Mouse (Mus musculus) fibroblast of lung, adult 2 months (primary cell): ENCODE measurements around the gene Gorasp2.

ENCODE experiments used
- DNase-seq: peaks from one replicate; pipeline ENCODE4 v3.0.0-alpha.2; 2011; ENCODE audit warnings: low read depth

The Gorasp2 gene

DNA sequence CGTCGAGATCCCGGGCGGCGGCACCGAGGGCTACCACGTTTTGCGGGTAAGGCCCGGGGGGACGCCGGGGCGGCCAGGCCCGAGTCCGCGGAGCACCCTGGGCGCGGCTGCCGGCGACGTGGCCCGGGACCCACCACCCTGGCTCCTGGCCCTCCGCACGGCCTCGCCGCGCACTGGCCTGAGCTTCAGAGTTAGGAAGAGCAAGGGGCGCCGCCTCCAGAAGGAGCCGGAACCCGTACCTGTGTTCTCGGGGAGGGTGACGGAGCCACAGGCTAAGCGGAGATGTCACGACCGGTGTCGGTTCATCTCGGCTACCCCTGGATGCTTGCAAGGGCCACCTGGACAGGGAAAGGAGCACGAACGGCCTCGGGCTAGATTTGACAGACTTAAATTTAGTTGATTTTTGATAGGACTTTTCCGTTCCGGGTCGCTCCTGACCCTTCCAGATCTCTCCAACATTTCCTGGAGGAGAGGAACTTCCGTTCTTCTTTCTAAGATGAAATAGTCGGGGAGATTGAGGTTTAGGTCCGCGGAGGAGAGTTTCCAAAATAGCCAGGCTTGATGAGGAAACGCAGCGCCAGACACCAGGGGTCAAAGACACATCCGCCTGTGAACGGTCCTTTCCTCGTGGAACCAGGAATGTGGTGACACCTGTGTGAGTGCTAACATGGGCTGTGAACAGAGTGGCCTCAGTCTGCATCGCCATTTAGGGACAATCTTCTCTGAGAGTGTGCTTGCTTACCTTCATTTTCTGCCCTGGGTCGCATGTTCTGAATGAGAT lies 529 bp downstream of the Gorasp2 start, which contains the start of gene Gm26558:
Gm26558 (minus strand) TSS at position 394 of the 781 bp plus-strand sequence.
- no peak for DNase-seq

DNA sequence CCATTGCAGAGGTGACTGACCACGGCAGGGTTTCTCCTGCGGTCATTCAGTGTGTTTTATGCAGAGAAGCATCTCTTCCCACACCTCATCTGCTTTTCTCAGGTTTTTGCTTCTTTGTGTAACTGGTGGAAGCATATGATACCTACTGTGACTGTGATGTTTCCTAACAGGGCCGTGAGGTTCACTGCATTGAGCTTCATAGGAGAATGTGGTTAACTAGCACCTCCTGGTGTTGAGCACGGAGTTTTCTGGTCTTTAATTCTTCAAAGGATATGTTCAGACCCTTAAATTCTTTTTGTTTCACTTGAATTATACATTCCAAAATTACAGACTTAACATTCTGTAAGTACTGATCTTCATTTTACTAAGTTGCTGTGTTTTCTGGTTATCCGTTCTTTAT lies 2.4 kb downstream of the Gorasp2 start:
- DNase-seq: no peak

DNA sequence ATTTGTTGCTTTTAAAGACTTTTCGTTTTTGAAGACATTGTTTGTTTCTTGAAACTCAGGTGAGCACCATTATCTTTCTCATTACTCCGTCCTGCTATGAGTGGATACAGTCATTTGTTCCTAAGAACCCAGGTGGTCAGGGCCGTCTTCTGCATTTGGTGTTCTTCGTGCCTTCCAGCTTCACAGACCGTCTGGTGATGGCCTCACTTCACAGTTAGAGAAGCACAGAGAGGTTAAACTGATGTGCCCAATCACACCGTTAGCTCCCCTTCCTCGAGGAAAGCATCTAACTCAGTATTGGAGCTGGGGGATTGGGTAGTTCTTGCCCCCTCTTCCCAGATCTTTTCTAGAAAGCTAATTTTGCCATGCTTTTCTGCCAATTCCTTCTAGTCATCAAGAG lies 5.6 kb downstream of the Gorasp2 start:
- no peak for DNase-seq

DNA sequence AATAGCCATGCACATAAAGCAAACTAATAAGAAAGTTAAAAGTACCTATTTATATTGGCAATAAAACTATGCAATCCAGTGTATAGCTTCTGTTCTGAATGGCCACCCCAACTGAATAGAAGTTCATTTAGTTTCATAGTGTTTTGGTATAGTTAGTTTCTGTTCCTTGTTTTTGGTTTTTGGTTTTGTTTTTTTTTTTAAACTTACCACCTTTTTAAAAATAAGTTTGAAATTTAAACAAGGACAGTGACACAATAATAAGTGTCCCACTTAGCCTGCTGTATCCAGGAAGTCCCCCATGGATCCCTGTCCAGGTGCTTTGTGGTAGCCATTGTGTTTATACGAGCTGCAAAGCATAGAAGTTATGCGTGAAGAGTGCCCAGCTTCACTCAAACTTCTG lies 7.9 kb downstream of the Gorasp2 start:
- DNase-seq: no peak

DNA sequence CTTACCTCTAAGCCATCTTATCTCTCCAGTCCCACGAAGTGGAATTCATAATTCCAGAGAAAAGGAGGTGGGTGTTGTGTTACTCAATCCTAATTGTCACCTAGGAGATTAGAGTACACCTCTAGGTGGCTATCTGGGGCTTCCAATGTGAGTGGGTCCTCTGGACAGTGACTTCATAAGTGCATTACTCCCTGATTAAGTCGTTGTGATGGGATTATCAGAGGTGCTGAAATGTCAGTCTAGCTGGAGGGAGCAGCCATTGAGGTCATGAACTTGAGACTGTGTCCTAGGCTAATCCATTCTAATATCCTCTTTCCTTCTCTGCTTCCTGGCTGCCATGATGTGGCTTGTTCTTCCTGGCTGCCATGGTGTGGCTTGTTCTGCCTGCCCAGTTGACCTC lies 8.5 kb downstream of the Gorasp2 start:
- no peak for DNase-seq

DNA sequence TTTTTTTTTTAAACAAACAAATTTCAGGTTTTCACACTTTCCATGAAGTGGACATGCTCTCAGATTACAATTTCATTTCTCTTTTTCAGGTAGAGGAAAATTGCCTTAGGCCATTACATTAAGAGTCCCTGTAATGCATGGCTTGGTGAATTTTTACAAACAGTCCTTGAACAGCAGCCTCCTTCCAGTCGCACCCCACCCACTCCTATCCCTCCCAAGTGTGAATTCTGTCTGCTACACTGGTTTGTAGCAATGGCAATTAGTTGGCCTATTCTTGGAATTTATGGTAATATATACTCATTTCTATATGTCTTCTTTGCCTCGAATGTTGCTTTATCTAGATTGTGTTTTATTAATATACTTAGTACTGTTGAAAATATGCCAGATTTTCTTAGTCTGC lies 11.1 kb downstream of the Gorasp2 start:
- DNase-seq: no peak

DNA sequence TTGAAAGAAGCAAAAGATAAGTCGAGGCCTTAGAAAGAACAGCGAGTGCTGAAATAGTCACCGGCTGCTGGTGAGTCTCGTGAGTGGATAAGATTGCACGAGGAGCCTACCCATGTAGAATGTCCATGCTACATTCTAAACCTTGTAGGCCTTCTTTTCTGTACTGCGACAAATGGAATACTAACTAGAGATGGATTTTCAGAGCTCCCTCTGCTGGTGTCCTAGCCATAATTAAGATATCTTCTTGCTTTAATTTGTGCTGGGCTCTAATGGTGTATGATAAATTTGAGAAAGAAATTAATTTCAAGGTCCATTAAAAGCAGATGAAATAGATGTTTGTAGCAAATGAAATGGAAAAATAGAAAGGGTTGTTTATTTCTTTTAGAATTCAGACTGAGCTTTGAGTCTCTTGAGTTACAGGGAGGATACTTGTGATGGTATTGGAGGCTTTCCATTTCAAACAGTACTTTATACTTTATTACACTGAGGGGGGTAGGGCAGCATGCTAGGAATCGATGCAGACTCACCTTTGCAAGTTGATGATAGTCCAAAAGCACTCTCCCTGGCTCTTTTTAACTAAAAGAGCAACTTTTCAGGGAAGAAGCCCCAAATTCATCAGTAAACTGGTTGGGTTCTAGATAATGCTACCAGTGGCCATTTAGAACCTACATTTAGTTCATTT lies 12.2 kb downstream of the Gorasp2 start:
- no peak for DNase-seq

DNA sequence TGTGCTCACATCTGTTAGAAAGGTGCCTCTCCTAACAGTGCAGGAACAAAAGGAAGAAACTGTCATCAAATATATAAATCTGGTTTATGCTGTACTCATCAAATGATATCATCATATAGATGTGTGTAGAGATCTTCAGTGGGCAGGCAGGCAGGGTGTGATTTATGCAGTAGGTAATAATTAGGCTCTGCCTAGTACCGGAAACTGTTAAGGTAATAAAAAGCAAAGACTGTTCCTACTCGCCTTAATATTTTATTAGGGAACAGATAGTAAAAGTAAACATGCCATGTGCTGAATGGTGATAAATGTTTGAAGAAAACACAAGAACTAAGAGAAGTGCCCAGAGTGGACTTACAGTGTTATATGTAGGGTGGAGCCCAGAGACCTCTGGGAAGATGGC lies 20.9 kb downstream of the Gorasp2 start:
- DNase-seq: no peak

DNA sequence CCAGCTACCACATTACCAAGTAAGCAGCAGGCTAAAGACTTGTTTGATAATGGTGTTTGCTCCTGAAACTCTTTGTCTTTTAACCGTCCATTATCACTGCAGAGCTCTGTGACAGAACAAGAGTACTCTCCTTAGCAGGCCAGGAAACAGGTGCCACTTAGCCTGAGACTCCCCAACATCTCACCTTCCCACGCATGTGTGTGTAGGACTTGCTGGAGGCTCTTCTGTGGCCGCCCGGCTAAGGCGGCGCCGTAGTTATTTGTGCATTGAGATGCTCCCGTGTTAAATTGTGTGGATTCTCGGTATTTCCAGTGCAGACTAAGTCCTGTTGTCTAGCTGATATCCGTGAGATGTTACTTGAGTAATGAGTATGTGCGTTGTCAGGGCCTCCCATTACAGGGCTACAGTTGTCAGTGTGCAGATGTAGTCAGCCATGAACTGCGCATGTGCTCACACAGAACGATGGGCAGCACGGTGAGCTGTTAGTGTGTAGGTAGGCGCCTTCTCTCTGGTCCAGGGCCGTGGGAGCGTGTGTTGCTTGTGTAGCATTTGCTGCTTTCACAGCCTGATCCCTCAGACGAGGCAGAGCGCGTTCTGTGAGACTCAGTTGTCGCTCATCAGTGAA lies 27.2 kb downstream of the Gorasp2 start:
- DNase-seq: no peak

DNA sequence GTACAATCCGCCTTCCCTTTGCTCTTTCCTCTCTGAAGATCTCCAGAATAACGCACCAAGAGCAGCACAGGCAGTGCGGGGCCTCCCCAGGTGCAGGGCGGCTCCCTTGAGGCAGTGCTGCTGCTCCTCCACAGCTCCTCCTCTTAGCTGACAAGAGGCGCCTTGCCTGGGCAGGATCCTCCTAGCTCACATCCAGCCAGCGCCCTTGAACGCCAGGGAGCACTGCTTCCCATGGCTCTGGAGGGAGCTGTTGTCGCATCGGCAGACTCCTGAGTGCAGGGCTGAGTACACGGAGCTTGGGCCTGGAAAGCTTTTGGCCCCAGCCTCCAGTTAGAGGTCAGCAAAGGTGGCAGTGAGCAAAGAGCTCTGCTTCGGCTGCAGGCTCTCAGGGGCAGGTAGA lies 28.8 kb downstream of the Gorasp2 start:
- no peak for DNase-seq

DNA sequence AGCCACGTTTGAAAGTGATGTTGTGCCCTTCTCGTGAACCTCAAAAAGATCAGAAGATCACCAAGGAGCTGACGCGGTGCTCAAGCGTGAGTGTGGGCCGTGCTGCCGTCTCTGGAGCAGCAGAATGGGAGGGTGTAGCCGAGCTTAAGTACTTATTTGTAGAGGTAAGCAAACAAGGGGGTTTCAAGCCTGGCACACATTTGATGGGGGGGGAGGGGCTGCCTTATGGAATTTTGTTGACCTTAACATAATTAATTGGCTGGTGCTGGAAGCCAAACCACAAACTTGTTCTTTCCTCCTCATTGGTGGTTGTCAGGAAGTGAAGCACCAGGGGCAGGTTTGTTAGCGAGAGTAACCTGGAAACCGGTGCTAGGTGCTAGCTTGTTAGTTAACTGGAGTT lies 34.3 kb downstream of the Gorasp2 start:
- no peak for DNase-seq

DNA sequence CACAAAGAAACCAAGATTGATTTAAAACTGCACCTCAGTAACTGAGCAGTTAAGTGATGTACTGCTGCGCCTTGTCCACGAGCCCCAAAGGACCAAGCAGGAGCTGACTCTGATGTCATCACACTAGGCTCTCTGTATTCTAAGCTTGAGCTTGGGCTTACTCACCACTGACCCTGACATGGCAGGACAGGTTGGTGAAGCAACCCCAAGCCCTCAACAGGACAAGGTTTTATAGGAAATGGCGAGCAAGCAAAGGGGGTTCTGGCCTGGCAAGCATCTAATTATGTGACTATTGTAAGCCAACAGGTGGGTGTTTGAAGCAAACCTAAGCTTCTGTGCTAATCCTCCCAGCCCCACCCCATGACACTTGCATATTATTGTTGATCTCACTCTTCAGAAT lies 39.5 kb downstream of the Gorasp2 start:
- no peak for DNase-seq

DNA sequence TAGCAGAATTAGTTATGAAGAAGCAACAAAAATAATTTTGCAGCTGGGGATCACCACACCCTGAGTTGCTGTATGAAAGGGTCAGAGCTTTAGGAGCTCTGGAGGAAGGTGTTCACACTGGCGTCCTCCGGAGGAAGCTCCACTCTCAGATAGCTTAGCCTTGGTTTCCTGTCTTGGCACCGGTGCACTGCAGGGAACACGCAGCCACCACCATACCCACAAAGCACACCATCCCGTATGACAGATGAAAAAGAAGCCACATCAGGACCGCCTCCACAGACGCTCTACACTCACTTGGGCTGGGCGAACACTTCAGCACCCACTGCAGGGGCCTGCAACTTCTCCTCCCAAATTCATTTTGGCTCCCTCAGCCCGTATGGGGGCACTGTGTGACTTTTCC lies 40.2 kb downstream of the Gorasp2 start:
- DNase-seq: no peak

DNA sequence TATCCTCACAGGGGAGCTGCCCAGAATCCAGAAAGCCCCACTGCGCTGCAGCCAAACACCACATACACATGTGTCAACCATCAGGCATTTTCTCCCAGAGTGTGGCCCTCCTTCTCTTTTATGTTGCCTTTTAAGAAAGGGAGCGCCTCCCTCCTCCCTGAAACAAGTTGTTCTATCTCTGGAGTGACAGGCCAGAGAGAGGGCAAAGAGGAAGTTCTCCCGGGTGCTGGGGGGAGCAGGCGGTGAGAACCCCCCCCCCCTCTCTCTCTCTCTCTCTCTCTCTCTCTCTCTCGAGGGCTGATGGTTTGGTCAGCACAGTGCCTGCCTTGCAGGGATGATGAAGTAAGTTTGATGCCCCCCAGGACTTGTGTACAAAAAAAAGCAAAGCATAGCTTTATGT lies 41.0 kb downstream of the Gorasp2 start:
- DNase-seq: no peak

DNA sequence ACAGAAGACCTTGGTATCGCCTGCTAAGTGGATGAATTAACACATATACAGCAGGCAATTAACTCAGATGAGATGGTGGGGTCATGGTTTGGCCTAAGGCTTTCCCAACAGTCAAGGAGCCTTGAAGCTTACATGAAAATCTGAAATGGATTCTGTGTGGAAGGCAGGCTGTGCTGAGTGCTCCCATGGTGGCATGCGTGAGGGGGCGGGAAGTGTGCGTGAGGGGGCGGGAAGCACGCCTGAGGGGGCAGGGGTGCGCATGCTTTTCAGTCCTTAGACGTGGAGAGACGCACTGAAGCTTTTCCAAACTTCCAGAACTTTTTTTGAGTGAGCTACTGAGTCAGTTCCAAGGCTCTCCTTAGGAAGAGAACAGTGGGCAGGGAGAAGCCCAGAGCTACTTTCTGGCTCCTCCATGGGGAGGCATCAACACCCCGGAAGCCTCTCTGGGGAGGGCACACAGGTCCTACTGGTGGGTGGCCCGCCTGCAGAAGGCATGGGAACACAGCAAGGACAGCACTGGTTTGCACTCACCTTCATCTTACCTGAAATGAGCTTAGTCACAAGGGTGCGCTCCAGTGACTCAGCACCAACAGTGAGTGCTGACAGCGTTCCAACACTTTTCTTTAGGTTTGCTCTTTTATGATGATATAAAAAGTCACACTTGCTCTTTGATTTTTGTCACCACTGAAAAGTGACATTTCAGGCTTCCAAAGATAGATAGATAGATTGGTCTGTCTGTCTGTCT lies 47.8 kb downstream of the Gorasp2 start:
- no peak for DNase-seq

DNA sequence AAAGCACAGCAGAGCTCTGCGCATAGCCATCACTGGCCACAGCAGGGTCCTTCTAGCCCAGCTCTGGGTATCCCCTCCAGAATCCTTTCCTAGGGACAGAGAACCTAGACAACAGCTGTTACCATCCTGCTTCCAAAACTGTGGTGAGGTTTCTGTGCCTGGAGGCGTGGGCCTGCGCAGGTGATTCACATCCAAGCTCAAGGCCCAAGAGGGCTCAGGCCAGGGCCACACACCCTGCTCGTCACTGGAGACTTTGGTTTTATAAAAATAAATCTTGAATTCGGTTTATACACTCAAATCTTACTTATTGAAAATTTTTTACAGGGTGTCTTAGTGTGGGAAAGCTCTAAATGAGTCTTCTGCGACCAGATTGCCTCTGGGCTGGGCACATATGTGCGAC lies 48.9 kb downstream of the Gorasp2 start:
- no peak for DNase-seq

DNA sequence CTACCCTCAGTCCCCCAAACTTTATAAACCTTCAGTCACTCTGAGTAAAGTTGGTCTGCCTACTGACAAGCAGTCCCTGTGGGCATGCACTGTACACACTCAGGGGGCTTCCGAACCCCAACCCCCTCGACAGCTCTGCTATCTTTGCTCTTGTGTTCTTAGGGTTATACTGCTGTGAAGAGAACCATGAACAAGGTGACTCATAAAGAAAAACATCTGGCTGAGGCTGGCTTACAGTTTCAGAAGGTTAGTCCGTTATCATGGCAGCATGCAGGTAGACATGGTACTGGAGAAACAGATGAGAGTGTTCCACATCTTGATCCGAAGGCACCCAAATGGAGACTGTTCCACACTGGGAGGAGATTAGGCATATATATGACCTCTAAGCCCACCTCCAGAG lies 49.5 kb downstream of the Gorasp2 start:
- no peak for DNase-seq

DNA sequence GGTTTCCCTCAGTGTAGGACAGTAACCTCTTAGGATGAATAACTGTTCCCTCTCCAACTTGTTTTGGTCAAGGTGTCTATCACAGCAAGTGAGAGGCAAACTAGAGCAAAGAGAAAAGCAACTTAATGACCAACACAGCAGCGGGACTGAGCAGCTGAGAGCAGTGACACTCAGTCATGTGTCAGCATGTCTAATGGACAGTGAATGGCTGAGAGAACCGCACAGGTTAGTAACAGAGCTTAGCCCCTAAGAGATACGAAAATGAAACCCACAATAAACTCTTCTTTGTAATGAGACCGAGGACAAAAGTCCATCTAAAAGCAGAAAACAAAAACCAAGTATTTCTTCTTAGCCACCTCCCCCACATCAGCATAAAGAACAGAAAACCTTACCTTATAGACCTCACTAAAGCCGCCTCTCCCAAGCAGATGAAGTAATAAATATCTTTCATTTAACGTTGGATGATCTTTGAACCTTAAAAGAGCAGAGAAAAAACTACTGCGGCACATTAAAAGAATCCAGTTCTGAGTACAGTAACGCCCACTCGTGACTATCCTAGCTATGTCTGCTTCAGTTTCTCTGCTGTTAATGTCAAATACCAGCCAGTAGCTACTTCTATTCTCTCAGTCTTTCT lies 62.4 kb downstream of the Gorasp2 start:
- DNase-seq: no peak

DNA sequence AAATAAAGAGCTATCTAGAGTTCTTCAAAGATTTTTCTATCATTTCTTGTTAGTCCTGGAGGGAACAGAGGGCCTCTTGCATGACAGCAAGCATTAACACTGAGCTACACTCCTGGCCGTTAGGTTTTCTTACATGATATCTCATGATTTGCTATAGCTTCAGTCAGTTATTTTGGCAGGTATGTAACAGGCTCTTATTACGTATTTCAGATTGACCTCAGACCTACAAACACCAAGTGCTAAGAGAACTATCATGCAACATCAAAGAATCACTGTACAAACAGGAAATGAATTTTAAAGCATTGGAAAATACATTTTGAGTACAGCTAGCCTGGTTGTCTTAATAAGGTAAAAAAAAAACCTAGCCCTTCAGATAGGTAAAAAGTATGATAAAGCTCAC lies 65.7 kb downstream of the Gorasp2 start:
- no peak for DNase-seq

DNA sequence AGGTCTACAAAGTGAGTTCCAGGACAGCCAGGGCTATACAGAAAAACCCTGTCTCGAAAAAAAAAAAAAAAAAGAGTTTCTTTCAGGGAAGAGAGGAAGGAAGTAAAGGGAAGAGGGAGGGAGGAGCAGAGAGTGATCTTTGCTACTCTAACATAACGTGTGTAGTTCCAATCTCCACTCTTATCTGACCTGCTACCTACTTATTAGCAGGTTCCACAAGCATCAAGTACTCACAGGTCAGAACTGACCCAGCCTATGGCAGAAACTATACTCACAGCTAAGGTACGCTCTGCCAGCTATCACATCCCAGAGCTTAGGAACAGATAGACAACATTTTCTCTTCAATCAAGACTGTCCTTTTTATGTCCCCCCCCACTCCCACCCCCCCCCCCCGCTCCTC lies 74.2 kb downstream of the Gorasp2 start:
- no peak for DNase-seq

DNA sequence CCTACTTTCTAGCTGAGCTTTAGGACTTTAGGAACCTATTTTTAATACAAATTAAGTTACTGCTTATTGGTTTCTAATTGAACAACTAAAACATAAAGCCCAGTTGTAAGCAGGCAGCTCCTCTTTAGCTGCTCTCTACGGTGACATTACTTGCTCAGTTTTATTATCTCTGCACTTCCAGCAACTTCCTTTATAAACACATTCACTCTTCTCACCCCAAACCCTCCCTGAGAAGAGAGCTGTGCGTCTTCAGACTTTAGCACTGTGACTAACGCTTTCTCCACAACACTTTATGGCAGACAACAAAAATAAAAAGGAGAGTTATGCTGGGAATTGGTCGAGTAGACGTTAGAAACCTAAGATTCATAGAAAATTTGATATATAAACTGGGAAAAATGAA lies 74.6 kb downstream of the Gorasp2 start:
- DNase-seq: no peak

DNA sequence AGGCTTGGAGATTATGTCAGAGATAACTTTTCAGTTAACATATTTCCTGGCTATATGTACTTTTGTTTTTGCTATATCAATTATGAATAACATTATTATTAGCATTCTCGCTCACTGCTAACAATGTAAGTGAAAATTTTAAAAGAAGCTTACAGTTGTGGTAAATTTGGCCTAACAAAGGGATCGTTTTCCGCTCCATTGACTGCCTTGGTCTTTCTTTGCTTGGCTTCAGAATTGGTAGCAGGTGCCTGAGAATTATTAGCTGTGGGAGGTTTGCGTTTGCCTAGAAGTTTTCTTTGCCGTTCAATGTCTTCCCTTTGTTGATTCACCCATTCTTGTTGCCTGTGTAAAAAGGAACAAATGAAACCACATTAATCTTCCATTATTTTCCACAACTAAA lies 80.5 kb downstream of the Gorasp2 start:
- no peak for DNase-seq
